Mouse (Mus musculus) G1E-ER4 (cell line): ENCODE measurements around the gene Tuba1a. TPM values are rescaled to one million over a fixed set of nuclear protein-coding genes. Genes with fewer than 3 reads are reported as not detected.

Experiments
- GATA1 ChIP-seq: IDR thresholded peaks from one replicate; pipeline ENCODE4 v1.8.0; 2012; ENCODE audit warnings: low read length, inconsistent platforms
- polyA plus RNA-seq: library from polyadenylated mRNA; stranded (reverse); fragments of >175 nt; gene quantifications from 2 replicates; pipeline ENCODE4 v1.2.3, GENCODE M21; 2012

Gene Tuba1a
- 2.5 and 19.3 TPM in 2 replicates for polyA plus RNA-seq

- no peak for TF ChIP-seq GATA1
Measured at GRCm38 (mm10) chr15:98953401-98954356, at the start of gene Tuba1a, which contains the start of gene Gm49450. Tuba1a (minus strand) TSS chr15:98953703. Gm49450 (minus strand) TSS chr15:98953551.

DNA sequence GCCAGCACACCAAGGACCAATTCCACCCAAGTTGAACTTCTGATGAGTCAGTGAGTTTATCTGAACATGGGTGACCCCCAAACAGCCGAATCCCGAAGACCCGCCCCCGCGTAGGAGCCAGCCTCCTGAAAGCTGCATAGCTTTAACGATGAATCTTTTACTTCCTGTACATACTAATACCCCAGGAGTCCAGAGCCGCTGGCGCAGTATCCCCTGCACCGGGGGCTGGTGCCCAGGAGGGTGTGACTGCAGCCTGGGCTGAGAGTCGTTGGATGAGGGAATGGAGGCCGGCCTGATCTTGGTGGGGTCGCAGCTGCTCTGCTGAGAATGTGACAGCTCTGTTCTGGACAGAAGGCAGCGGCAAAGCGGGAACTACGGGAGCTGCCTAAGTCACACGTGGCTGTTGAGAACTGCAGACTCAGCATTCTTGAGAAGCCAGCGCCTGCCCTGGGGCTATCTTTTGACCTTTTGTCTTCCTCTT lies 48.0 kb upstream of the Tuba1a start:
- TF ChIP-seq GATA1 = no peak

- no peak for TF ChIP-seq GATA1
Measured at GRCm38 (mm10) chr15:99000535-99001283, 47.2 kb upstream of the Tuba1a start.

- no peak for TF ChIP-seq GATA1
Measured at GRCm38 (mm10) chr15:98998775-98999157, 45.3 kb upstream of the Tuba1a start.

- no peak for TF ChIP-seq GATA1
Measured at GRCm38 (mm10) chr15:98997938-98998774, 44.7 kb upstream of the Tuba1a start.

- no peak for TF ChIP-seq GATA1
Measured at GRCm38 (mm10) chr15:98996840-98997239, 43.3 kb upstream of the Tuba1a start.

DNA sequence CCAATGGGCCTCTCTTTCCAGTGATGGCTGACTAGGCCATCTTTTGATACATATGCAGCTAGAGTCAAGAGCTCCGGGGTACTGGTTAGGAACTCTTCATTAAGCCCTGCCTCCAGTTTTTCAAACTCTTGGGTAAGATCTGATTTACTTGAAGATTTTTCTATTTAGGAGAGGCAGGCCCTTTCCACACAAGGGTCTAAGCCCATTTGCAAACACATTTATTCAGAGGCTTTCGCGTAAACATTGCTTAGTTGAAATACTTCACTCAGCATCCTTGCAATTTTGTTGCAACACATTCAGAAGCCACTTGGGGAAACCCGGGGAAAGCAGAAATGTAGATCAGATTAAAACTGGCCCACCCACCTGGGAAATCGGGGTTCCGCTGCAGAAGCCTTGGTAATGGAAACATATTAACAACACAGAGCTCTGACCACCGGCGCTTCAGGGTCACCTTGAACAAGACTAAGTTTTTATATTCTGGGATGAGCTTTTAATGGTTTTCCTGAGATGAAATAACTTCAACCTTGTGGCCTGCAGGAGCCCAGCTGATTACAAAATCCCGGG lies 41.5 kb upstream of the Tuba1a start:
- no peak for TF ChIP-seq GATA1

DNA sequence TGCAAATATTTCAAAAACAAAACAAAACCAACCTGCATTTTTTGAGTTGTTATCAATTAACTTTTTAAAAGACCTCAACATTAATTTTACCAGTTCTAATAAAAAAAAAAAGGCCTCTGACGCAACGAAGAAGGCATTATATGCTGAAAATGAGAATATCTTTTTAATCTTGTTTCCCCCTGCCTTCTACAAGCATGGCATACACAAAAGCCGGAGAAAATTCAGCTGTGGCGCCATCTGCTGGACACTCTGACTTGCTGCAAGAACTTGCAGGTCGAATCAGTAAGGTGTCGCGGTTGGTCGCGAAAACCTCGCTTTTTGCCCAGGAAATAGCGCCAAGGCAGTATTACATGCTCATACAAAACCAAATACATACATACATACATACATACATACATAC lies 40.4 kb upstream of the Tuba1a start:
- TF ChIP-seq GATA1 = no peak

- TF ChIP-seq GATA1 = no peak
Measured at GRCm38 (mm10) chr15:98993093-98993793, 39.7 kb upstream of the Tuba1a start.

- TF ChIP-seq GATA1 = no peak
Measured at GRCm38 (mm10) chr15:98992086-98992912, 38.8 kb upstream of the Tuba1a start.

- no peak for TF ChIP-seq GATA1
Measured at GRCm38 (mm10) chr15:98991540-98992050, 38.1 kb upstream of the Tuba1a start.

DNA sequence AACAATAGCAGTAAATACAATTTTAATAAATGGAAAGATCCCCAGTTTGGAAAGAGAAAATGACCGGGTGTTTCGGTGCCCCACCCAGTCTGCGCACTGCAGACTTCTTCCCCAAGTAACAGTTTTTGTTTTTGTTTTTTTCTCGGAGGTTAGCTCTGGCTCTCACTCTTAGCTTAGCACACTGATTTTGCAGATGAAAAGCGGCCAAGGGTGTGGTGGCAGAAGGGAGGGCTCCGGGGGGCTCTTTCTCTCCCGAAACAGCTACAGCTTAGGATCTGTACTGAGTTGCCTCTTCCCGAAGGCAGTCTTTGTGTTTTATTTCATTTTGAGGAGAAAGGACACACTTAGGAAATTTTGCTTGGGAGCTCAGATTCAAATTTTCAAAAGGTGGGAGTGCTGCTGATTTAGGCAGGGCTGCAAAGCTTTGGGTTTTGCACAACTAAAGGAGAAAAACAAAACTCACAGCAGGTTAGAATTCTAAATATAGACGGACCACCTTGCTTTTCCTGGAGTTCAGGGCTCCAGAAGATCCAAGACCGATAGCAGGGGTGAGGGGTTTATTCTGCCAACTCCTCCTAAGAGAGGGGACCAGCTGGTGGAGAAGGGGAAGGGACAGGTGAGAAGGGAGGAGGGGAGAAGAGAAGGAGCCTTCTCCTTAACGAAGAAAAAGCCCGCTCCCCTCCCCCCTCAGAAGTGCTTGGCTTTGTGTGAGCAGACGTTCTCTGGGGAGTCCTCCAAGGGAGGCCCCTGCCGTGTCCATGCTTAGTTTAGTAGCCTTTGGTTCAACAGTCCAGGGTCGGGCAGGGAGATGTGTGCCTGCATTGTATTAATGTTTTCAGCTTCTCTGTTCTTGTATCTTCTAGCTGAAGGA lies 37.4 kb upstream of the Tuba1a start:
- TF ChIP-seq GATA1 = no peak
